Mouse (Mus musculus): ENCODE data around the gene Zfp69. TPM values are rescaled to one million over a fixed set of nuclear protein-coding genes. Genes with fewer than 3 reads are reported as not detected.

Zfp69 gene
- total and polyA plus RNA-seq, 3 experiments = 2.0 to 4.3 TPM; not detected in 1

- no peak for DNase-seq (ENCODE audit: low read depth, low spot score)
- no peaks in the 10 kb centered on the region; a peak in 1 of 4 replicates for H3K4me1 ChIP-seq (ENCODE audit: control insufficient read depth in 1 of 2, insufficient read depth in 2 of 2, low read length in 2 of 2)
- no peaks in the 10 kb centered on the region for H3K79me2 ChIP-seq (ENCODE audit: control insufficient read depth, insufficient read depth, low read length, poor library complexity)
- H3K27ac ChIP-seq (ENCODE audit: control insufficient read depth, low read depth, low read length) = no peak overlapping the region
- peaks cover 0 to 8% of the 10 kb centered on the region in 2 experiments; a peak in 2 of 4 replicates for H3K27me3 ChIP-seq (ENCODE audit: control insufficient read depth in 1 of 2, insufficient read depth in 2 of 2, low read length in 2 of 2)
- H3K9me3 ChIP-seq (replicated peaks; ENCODE audit: insufficient read depth, low read length) = no peaks in the 10 kb centered on the region
- H3K4me3 ChIP-seq (ENCODE audit: control insufficient read depth in 1 of 2, insufficient read depth in 1 of 2, low read depth in 2 of 2, low read length in 2 of 2) = no peak overlapping the region
- H3K9ac ChIP-seq (ENCODE audit: control insufficient read depth, low read depth, low read length, poor library complexity, severe bottlenecking) = no peak overlapping the region
- TF ChIP-seq MAZ (IDR thresholded peaks at IDR 0.05; ENCODE audit: low read depth, low read length) (no peak), EP300 (IDR thresholded peaks at IDR 0.05; ENCODE audit: low read depth in 1 of 2, low read length in 2 of 2) (no peak), POLR2AphosphoS2 (IDR thresholded peaks at IDR 0.05; ENCODE audit: low read length) (no peak), CHD2 (IDR thresholded peaks at IDR 0.05; ENCODE audit: low read length) (no peak), TAL1 (IDR thresholded peaks at IDR 0.05; ENCODE audit: low read length) (no peak), CTCF (IDR thresholded peaks at IDR 0.05 in 2 of 3, conservative IDR thresholded peaks at IDR 0.05 in 1 of 3; ENCODE audit: control insufficient read depth in 1 of 3, insufficient read depth in 1 of 3, low read depth in 2 of 3, low read length in 3 of 3, poor library complexity in 1 of 3, severe bottlenecking in 1 of 3) (no peak), ZKSCAN1 (IDR thresholded peaks at IDR 0.05; ENCODE audit: low read depth, low read length) (no peak), MXI1 (IDR thresholded peaks at IDR 0.05; ENCODE audit: low read depth, low read length) (no peak), JUND (IDR thresholded peaks at IDR 0.05; ENCODE audit: low read depth, low read length) (no peak), MYB (IDR thresholded peaks at IDR 0.05; ENCODE audit: low read depth, low read length) (no peak), BHLHE40 (IDR thresholded peaks at IDR 0.05; ENCODE audit: borderline replicate concordance, low read depth, low read length) (no peak), MEF2A (IDR thresholded peaks at IDR 0.05; ENCODE audit: extremely low read depth, insufficient replicate concordance, low read depth, low read length, poor library complexity, severe bottlenecking) (no peak), SIN3A (IDR thresholded peaks at IDR 0.05; ENCODE audit: low read length) (no peak), GABPA (IDR thresholded peaks at IDR 0.05; ENCODE audit: low read depth, low read length) (no peak), GATA1 (IDR thresholded peaks at IDR 0.05; ENCODE audit: low read depth, low read length) (no peak), ZMIZ1 (IDR thresholded peaks at IDR 0.05; ENCODE audit: low read depth, low read length) (no peak)
- no peaks in the 10 kb centered on the region for H3K36me3 ChIP-seq (ENCODE audit: control insufficient read depth in 1 of 2, insufficient read depth in 2 of 2, low read length in 2 of 2)
Measured at GRCm38 (mm10) chr4:120886811-120887210, 64.7 kb downstream of the Zfp69 start.

- TF ChIP-seq TBP (IDR thresholded peaks at IDR 0.05; ENCODE audit: low read depth, low read length) (no peak), HCFC1 (IDR thresholded peaks at IDR 0.05; ENCODE audit: low read depth, low read length) (no peak), MAZ (IDR thresholded peaks at IDR 0.05; ENCODE audit: low read depth, low read length) (no peak), GATA1 (IDR thresholded peaks at IDR 0.05; ENCODE audit: low read depth, low read length) (no peak), ZC3H11A (IDR thresholded peaks at IDR 0.05; ENCODE audit: low read depth, low read length) (no peak), EP300 (IDR thresholded peaks at IDR 0.05; ENCODE audit: low read depth in 1 of 2, low read length in 2 of 2) (no peak), SMC3 (IDR thresholded peaks at IDR 0.05; ENCODE audit: low read depth, low read length) (no peak), USF1 (IDR thresholded peaks at IDR 0.05; ENCODE audit: low read depth, low read length) (no peak)
- H3K27me3 ChIP-seq (ENCODE audit: control insufficient read depth in 1 of 2, insufficient read depth in 2 of 2, low read length in 2 of 2) = peaks cover 0 to 8% of the 10 kb centered on the region in 2 experiments; a peak in 2 of 4 replicates
Measured at GRCm38 (mm10) chr4:120886131-120886530, 65.4 kb downstream of the Zfp69 start.

More at GRCm38 (mm10) chr4:120886131-120886530, 65.4 kb downstream of the Zfp69 start:
- peaks cover 0 to 3% of the 10 kb centered on the region in 2 experiments; a peak in 2 of 4 replicates for H3K4me1 ChIP-seq (ENCODE audit: control insufficient read depth in 1 of 2, insufficient read depth in 2 of 2, low read length in 2 of 2)
- no peak overlapping the region for H3K27ac ChIP-seq (ENCODE audit: control insufficient read depth, low read depth, low read length)
- H3K9ac ChIP-seq (ENCODE audit: control insufficient read depth, low read depth, low read length, poor library complexity, severe bottlenecking) = no peak overlapping the region
- no peaks in the 10 kb centered on the region for H3K79me2 ChIP-seq (ENCODE audit: control insufficient read depth, insufficient read depth, low read length, poor library complexity)
- DNase-seq (ENCODE audit: low read depth, low spot score) = no peak
- H3K36me3 ChIP-seq (ENCODE audit: control insufficient read depth in 1 of 2, insufficient read depth in 2 of 2, low read length in 2 of 2) = peaks cover 0 to 2% of the 10 kb centered on the region in 2 experiments; a peak in 1 of 4 replicates
- no peak overlapping the region for H3K4me3 ChIP-seq (ENCODE audit: control insufficient read depth in 1 of 2, insufficient read depth in 1 of 2, low read depth in 2 of 2, low read length in 2 of 2)
- H3K9me3 ChIP-seq (replicated peaks; ENCODE audit: insufficient read depth, low read length) = no peaks in the 10 kb centered on the region

All from MEL (cell line).